Mouse (Mus musculus) forebrain, embryonic 10.5 days (tissue): ENCODE measurements around the gene Slc35b4. TPM values are rescaled to one million over a fixed set of nuclear protein-coding genes. Genes with fewer than 3 reads are reported as not detected.

Experiments used
- DNase-seq: peaks from one replicate; pipeline ENCODE4 v3.0.0-alpha.2; 2017; ENCODE audit warnings: low spot score; ENCODE audit errors: extremely low spot score
- H3K27ac ChIP-seq: fragments of 300-500 bp; sonication (generic); 2 replicates; pipeline ENCODE4 v1.5.1; 2016; ENCODE audit warnings: mild to moderate bottlenecking
- H3K27me3 ChIP-seq: fragments of 300-500 bp; sonication (generic); 2 replicates; pipeline ENCODE4 v1.6.1; 2016; ENCODE audit warnings: mild to moderate bottlenecking; ENCODE audit not compliant: poor library complexity, severe bottlenecking
- H3K36me3 ChIP-seq: fragments of 300-500 bp; sonication (generic); replicated peaks from 2 replicates; pipeline ENCODE4 v1.6.1; 2016; ENCODE audit warnings: mild to moderate bottlenecking, moderate library complexity
- H3K4me1 ChIP-seq: fragments of 300-500 bp; sonication (generic); 2 replicates; pipeline ENCODE4 v1.6.1; 2016
- H3K4me3 ChIP-seq: fragments of 300-500 bp; sonication (generic); 2 replicates; pipeline ENCODE4 v1.5.1; 2016; ENCODE audit warnings: mild to moderate bottlenecking, moderate library complexity
- H3K9me3 ChIP-seq: fragments of 300-500 bp; sonication (generic); 2 replicates; pipeline ENCODE4 v1.6.1; 2016; ENCODE audit warnings: mild to moderate bottlenecking, moderate library complexity
- WGBS: fragments of 180-500 bp; shearing (Covaris S2); methylation state at CpG from one replicate; pipeline ENCODE4 v1.1.7; 2016; 5-methylcytosine and 5-hydroxymethylcytosine counted together
- polyA plus RNA-seq: library from polyadenylated mRNA; unstranded; fragments of >200 nt; fragmentation: Nextera tagmentation; extraction: Ambion mirVana; gene quantifications from 2 replicates; pipeline ENCODE4 v1.2.1, GENCODE M21; 2016

Slc35b4 gene
- polyA plus RNA-seq, 1 experiment from 2014 or later = 47.5 TPM

GRCm38 (mm10) chr6:34148639-34149038, 28.3 kb downstream of the Slc35b4 start:
- H3K36me3 ChIP-seq = no peaks in the 10 kb centered on the region
- no peak overlapping the region for H3K4me3 ChIP-seq
- 89% methylated on average over 7 of the region's 7 CpGs for WGBS
- no peak overlapping the region for H3K27ac ChIP-seq
- H3K27me3 ChIP-seq = no peaks in the 10 kb centered on the region
- H3K9me3 ChIP-seq = no peaks in the 10 kb centered on the region; the same call in 1 of the 2 replicates
- peaks cover 12% of the 10 kb centered on the region for H3K4me1 ChIP-seq
- no peak for DNase-seq

GRCm38 (mm10) chr6:34148021-34148420, 28.9 kb downstream of the Slc35b4 start:
- DNase-seq = no peak
- no peak overlapping the region for H3K27ac ChIP-seq
- no peaks in the 10 kb centered on the region for H3K36me3 ChIP-seq
- H3K27me3 ChIP-seq = no peaks in the 10 kb centered on the region
- no peaks in the 10 kb centered on the region; the same call in 1 of the 2 replicates for H3K9me3 ChIP-seq
- H3K4me1 ChIP-seq = peaks cover 6% of the 10 kb centered on the region
- 91% methylated on average over 3 of the region's 3 CpGs for whole genome bisulfite sequencing
- no peak overlapping the region for H3K4me3 ChIP-seq

GRCm38 (mm10) chr6:34146042-34146441, 30.9 kb downstream of the Slc35b4 start:
- DNase-seq = no peak
- Histone ChIP-seq H3K4me1 (no peaks in the 10 kb centered on the region), H3K36me3 (no peaks in the 10 kb centered on the region), H3K9me3 (no peaks in the 10 kb centered on the region; the same call in 1 of the 2 replicates), H3K27ac (no peak overlapping the region), H3K27me3 (no peaks in the 10 kb centered on the region), H3K4me3 (no peak overlapping the region)
- 81% methylated on average over 6 of the region's 6 CpGs for WGBS

- Histone ChIP-seq H3K27ac (no peak overlapping the region), H3K27me3 (no peaks in the 10 kb centered on the region), H3K36me3 (no peaks in the 10 kb centered on the region), H3K9me3 (no peaks in the 10 kb centered on the region; the same call in 1 of the 2 replicates), H3K4me3 (no peak overlapping the region), H3K4me1 (no peaks in the 10 kb centered on the region)
- DNase-seq = no peak
- WGBS = 78% methylated on average over 11 of the region's 11 CpGs
Observed at GRCm38 (mm10) chr6:34142931-34143330, 34.0 kb downstream of the Slc35b4 start.

- H3K9me3 ChIP-seq = no peaks in the 10 kb centered on the region
Observed at GRCm38 (mm10) chr6:34138366-34138765, 38.5 kb downstream of the Slc35b4 start.

GRCm38 (mm10) chr6:34132391-34132790, 44.5 kb downstream of the Slc35b4 start:
- no peaks in the 10 kb centered on the region for H3K27me3 ChIP-seq
- H3K36me3 ChIP-seq = no peaks in the 10 kb centered on the region
- no peak overlapping the region for H3K27ac ChIP-seq
- no peaks in the 10 kb centered on the region for H3K4me1 ChIP-seq
- DNase-seq = no peak
- no peaks in the 10 kb centered on the region for H3K9me3 ChIP-seq
- 89% methylated on average over 9 of the region's 9 CpGs for WGBS
- no peak overlapping the region for H3K4me3 ChIP-seq

More at GRCm38 (mm10) chr6:34138366-34138765, 38.5 kb downstream of the Slc35b4 start:
- Histone ChIP-seq H3K4me3 (no peak overlapping the region), H3K36me3 (no peaks in the 10 kb centered on the region), H3K27me3 (no peaks in the 10 kb centered on the region), H3K4me1 (no peaks in the 10 kb centered on the region), H3K27ac (no peak overlapping the region)
- WGBS = 91% methylated on average over 3 of the region's 3 CpGs
- DNase-seq = no peak

- no peak for DNase-seq
- 91% methylated on average over 2 of the region's 2 CpGs for WGBS
- no peaks in the 10 kb centered on the region for H3K36me3 ChIP-seq
- no peaks in the 10 kb centered on the region for H3K27me3 ChIP-seq
- no peak overlapping the region for H3K27ac ChIP-seq
- H3K4me1 ChIP-seq = no peaks in the 10 kb centered on the region
- H3K9me3 ChIP-seq = no peaks in the 10 kb centered on the region
- H3K4me3 ChIP-seq = no peak overlapping the region
Observed at GRCm38 (mm10) chr6:34129261-34129660, 47.6 kb downstream of the Slc35b4 start.

- H3K27ac ChIP-seq = no peak overlapping the region
- no peaks in the 10 kb centered on the region for H3K36me3 ChIP-seq
- WGBS = 87% methylated on average over 2 of the region's 2 CpGs
- no peaks in the 10 kb centered on the region for H3K9me3 ChIP-seq
- no peaks in the 10 kb centered on the region for H3K27me3 ChIP-seq
- no peak overlapping the region for H3K4me3 ChIP-seq
- DNase-seq = no peak
- no peaks in the 10 kb centered on the region for H3K4me1 ChIP-seq
Observed at GRCm38 (mm10) chr6:34124401-34124800, 52.5 kb downstream of the Slc35b4 start.

- WGBS = 93% methylated on average over 7 of the region's 7 CpGs
- no peaks in the 10 kb centered on the region for H3K36me3 ChIP-seq
- no peak overlapping the region for H3K27ac ChIP-seq
- H3K27me3 ChIP-seq = no peaks in the 10 kb centered on the region
- no peaks in the 10 kb centered on the region for H3K9me3 ChIP-seq
- H3K4me3 ChIP-seq = no peak overlapping the region
- H3K4me1 ChIP-seq = peaks cover 6% of the 10 kb centered on the region; the same call in 1 of the 2 replicates
- DNase-seq = no peak
Observed at GRCm38 (mm10) chr6:34116838-34117478, 60.0 kb downstream of the Slc35b4 start.

GRCm38 (mm10) chr6:34111406-34111805, 65.5 kb downstream of the Slc35b4 start:
- Histone ChIP-seq H3K27ac (no peak overlapping the region), H3K4me1 (peaks cover 20% of the 10 kb centered on the region), H3K36me3 (no peaks in the 10 kb centered on the region), H3K9me3 (no peaks in the 10 kb centered on the region), H3K27me3 (no peaks in the 10 kb centered on the region), H3K4me3 (no peak overlapping the region)
- DNase-seq = no peak
- WGBS = 86% methylated on average over 6 of the region's 6 CpGs

- no peak for DNase-seq
- Histone ChIP-seq H3K27ac (no peak overlapping the region), H3K4me3 (no peak overlapping the region), H3K36me3 (no peaks in the 10 kb centered on the region), H3K9me3 (no peaks in the 10 kb centered on the region), H3K27me3 (no peaks in the 10 kb centered on the region), H3K4me1 (peaks cover 20% of the 10 kb centered on the region)
- WGBS = 41% methylated on average over 10 of the region's 10 CpGs
Observed at GRCm38 (mm10) chr6:34110571-34110970, 66.3 kb downstream of the Slc35b4 start.
